Mouse (Mus musculus) embryonic facial prominence, embryonic 12.5 days (tissue): ENCODE data around the gene Gli3. TPM values are rescaled to one million over a fixed set of nuclear protein-coding genes. Genes with fewer than 3 reads are reported as not detected.

Experiments
- ATAC-seq: fragments of 200-750 bp; cut with Nextera tagmentation; 2 replicates; pipeline ENCODE4 v1.8.0; 2017; ENCODE audit not compliant: insufficient number of reproducible peaks, insufficient read depth, low FRiP score, low TSS enrichment
- H3K27ac ChIP-seq: fragments of 300-500 bp; sonication (generic); 2 replicates; pipeline ENCODE4 v1.5.1; 2016; ENCODE audit warnings: mild to moderate bottlenecking
- H3K27me3 ChIP-seq: fragments of 300-500 bp; sonication (generic); 2 replicates; pipeline ENCODE4 v1.6.1; 2016; ENCODE audit warnings: mild to moderate bottlenecking, moderate library complexity
- H3K36me3 ChIP-seq: fragments of 300-500 bp; sonication (generic); 2 replicates; pipeline ENCODE4 v1.6.1; 2016; ENCODE audit warnings: mild to moderate bottlenecking
- H3K4me1 ChIP-seq: fragments of 300-500 bp; sonication (generic); 2 replicates; pipeline ENCODE4 v1.6.1; 2016
- H3K4me2 ChIP-seq: fragments of 300-500 bp; sonication (generic); replicated peaks from 2 replicates; pipeline ENCODE4 v1.6.1; 2016; ENCODE audit warnings: mild to moderate bottlenecking, moderate library complexity
- H3K4me3 ChIP-seq: fragments of 300-500 bp; sonication (generic); 2 replicates; pipeline ENCODE4 v1.5.1; 2016; ENCODE audit warnings: mild to moderate bottlenecking
- H3K9ac ChIP-seq: fragments of 300-500 bp; sonication (generic); 2 replicates; pipeline ENCODE4 v1.6.1; 2016; ENCODE audit warnings: mild to moderate bottlenecking, moderate library complexity
- H3K9me3 ChIP-seq: fragments of 300-500 bp; sonication (generic); 2 replicates; pipeline ENCODE4 v1.6.1; 2016; ENCODE audit warnings: mild to moderate bottlenecking, moderate library complexity
- WGBS: fragments of 180-500 bp; shearing (Covaris S2); methylation state at CpG from one replicate; pipeline ENCODE4 v1.1.7; 2016; 5-methylcytosine and 5-hydroxymethylcytosine counted together
- polyA plus RNA-seq: library from polyadenylated mRNA; unstranded; fragments of >200 nt; fragmentation: Nextera tagmentation; extraction: Ambion mirVana; gene quantifications from 2 replicates; pipeline ENCODE4 v1.2.1, GENCODE M21; 2016

Gene Gli3
- polyA plus RNA-seq, 1 experiment from 2014 or later, result 35.8 TPM

DNA sequence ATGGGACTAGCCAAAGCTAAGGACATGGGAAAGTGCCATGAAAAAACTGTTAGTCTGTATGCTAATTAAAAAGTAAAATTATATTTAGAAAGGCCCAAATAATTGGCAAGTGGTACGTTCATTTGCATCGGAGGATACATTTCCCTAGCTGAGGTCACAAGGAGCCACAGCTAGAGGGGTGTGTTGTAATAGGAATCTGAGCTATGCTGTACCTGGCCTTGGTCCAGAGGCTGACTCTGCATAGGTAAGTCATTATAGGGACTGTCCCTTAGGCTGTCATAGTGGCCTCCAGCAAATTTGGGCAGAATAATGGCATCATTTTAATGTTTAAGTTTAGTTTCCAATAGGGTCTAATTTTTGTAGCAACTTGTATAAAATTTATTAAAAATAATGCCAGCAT, 75.4 kb downstream of the Gli3 start:
- Histone ChIP-seq H3K36me3 (no peaks in the 10 kb centered on the region), H3K4me3 (no peak overlapping the region), H3K27me3 (no peaks in the 10 kb centered on the region), H3K9me3 (no peaks in the 10 kb centered on the region), H3K27ac (no peak overlapping the region), H3K9ac (no peak overlapping the region), H3K4me2 (no peak overlapping the region), H3K4me1 (peaks cover 40% of the 10 kb centered on the region)
- 81% methylated on average over 2 of the region's 2 CpGs for WGBS
- ATAC-seq, result no peak

DNA sequence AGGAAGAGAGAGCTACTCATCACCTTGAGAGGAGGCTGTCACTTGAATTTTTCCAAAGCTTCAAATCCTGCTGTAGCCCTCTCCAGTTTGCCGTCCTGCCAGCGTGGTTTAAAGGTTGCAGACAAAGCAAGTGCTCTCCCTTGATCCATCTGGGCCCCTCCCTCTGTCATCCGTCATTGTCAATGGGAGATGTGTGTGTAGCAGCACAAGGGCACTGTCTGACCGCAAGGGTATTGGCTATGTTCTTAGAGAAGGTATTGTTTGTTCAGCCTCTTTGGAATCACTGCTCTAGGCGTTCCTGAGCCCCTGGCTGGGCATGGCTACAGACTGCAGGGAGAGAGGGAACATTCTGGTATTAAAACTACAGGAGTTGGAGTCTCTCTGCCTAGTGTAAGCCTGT, 79.0 kb downstream of the Gli3 start:
- Histone ChIP-seq H3K9me3 (no peaks in the 10 kb centered on the region), H3K27me3 (no peaks in the 10 kb centered on the region), H3K9ac (no peak overlapping the region), H3K4me3 (no peak overlapping the region), H3K4me1 (peaks cover 70% of the 10 kb centered on the region), H3K36me3 (no peaks in the 10 kb centered on the region), H3K4me2 (no peak overlapping the region), H3K27ac (no peak overlapping the region)
- WGBS, result 20% methylated on average over 5 of the region's 5 CpGs
- ATAC-seq, result no peak

DNA sequence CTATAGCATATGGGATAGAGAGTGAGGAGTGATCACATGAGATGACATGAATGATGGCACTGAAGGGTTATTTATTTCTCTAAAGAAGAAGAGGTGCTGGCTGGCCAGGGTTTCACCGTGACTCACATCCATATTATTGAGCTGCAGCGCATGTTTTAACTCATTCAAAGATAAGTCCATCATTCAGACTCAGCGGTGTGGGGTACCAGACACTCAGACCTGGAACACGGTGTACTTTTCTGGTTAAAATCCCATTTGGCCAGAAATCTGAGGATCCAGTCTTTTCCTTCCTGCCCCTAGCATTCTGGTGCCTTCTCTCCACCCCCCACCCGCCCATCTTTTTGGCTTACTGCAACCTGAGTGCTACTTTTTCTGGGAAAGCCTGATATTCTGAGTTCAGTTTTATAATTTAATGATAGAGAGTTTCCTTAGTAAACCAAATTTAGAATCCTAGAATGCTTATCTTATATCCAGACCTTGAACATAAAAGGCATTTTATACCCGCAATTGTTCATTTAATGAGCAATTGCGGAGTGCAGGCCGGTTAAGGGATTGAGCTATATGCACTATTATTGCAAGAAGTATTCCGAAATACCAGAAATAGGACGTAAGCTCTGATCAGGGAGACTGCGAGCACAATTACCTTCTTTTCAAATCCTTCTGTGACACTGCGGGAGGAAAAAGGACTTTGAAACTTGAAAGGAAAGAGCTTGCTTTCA, 80.3 kb downstream of the Gli3 start:
- no peak for ATAC-seq
- Histone ChIP-seq H3K9ac (no peak overlapping the region), H3K4me3 (no peak overlapping the region), H3K4me1 (peaks cover 66% of the 10 kb centered on the region), H3K4me2 (peak overlapping the region; percentile 3; the same call in 1 of the 2 replicates), H3K36me3 (0 out of 2 replicates have a peak, but pooled peaks cover 1% of the 10 kb centered on the region), H3K9me3 (no peaks in the 10 kb centered on the region), H3K27me3 (no peaks in the 10 kb centered on the region), H3K27ac (no peak overlapping the region)
- WGBS, result 40% methylated on average over 12 of the region's 12 CpGs

DNA sequence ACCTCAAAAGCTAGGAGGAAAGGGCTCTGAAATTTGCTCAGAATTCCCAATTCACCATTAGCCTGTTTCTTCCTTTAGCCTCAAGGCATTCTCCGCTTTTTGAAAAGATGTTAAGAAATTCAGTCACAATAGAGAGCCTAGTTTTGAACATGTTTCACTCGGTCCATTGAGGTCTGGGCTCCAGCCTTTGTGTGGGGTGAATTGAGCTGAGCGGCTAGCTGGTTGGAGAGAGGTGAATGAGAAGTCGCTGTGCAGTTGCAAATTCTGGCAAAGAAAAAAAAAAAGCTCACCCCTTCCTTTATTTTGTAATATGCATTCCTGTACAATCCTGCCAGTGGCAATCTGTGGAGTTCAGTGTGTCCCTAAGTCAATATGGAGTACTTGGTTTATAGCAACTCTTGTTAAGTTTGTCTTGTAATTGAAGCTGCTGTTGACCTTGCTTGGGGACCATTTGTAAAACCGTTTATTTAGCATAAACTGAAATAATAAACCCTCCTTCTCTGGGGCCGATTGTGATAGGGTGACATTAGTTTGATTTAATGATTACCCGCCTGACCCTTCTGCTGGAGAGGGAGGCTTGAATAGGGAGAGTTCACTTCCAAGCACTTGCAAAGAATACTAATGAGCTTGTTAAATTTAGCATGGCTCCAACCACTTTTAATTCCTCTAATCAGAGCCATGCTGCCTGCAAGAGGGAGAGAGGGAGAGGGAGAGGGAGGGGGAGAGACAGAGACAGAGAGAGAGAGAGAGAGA, 81.0 kb downstream of the Gli3 start:
- Histone ChIP-seq H3K27ac (peak overlapping the region; percentile 36; the same call in 1 of the 2 replicates), H3K4me2 (peak overlapping the region; percentile 3; the same call in 1 of the 2 replicates), H3K36me3 (0 out of 2 replicates have a peak, but pooled peaks cover 4% of the 10 kb centered on the region), H3K4me1 (peaks cover 68% of the 10 kb centered on the region), H3K27me3 (no peaks in the 10 kb centered on the region), H3K9ac (no peak overlapping the region), H3K9me3 (no peaks in the 10 kb centered on the region), H3K4me3 (no peak overlapping the region)
- 14% methylated on average over 7 of the region's 7 CpGs for WGBS
- ATAC-seq, result no peak

DNA sequence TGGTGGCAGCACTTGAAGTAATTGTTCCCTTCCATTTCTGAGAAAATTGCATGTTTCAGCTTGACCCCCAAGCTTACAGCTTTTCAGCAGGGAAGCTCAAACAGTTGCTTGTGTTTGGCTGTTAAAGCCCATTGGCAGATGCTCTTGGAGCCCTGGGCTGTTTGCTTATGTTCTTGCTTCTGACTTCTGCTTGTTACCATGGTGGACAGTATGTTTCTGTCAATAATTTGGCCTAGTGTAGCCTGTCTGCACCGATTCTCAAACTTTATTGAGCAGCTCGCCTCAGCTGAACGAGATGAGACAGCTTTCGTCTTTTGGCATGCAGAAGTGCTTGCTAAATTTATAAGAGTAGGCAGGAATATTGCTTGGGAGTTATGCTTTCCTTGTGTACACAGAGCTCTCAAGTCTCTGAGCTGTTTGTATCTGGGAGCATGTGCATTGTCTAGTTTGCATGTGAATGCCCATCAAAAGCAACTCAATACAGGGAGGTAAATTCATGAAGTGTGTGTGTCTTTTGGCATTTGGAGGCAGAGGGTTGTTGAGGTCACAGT, 82.4 kb downstream of the Gli3 start:
- H3K4me1 ChIP-seq, result peaks cover 78% of the 10 kb centered on the region
- H3K9ac ChIP-seq, result no peak overlapping the region
- H3K27ac ChIP-seq, result 0 out of 2 replicates have a peak overlapping the region, but pooled peaks have one; percentile 12
- no peak overlapping the region for H3K4me3 ChIP-seq
- H3K36me3 ChIP-seq, result 0 out of 2 replicates have a peak, but pooled peaks cover 4% of the 10 kb centered on the region
- no peaks in the 10 kb centered on the region for H3K27me3 ChIP-seq
- no peak overlapping the region for H3K4me2 ChIP-seq
- H3K9me3 ChIP-seq, result no peaks in the 10 kb centered on the region
- WGBS, result 44% methylated on average over 4 of the region's 4 CpGs
- ATAC-seq, result no peak

DNA sequence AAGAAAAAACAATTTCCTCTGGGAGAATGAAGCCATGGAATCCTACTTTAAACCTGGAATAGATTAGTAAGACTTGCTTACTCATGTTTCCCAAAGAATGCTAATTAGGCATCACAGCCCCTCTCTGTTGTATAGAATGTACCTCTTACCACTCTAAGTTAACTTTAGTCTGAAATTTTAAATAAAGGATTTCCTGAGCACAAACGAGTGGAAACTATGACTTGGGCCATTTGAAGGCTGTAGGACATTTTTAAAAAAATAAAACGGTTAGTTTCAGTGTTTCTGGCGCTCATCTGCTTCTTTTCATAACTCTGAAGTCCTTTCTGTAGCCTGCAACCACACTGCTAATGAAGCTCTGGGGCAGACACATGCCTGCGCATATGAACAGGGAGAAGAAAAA, 83.2 kb downstream of the Gli3 start:
- H3K27ac ChIP-seq, result no peak overlapping the region

DNA sequence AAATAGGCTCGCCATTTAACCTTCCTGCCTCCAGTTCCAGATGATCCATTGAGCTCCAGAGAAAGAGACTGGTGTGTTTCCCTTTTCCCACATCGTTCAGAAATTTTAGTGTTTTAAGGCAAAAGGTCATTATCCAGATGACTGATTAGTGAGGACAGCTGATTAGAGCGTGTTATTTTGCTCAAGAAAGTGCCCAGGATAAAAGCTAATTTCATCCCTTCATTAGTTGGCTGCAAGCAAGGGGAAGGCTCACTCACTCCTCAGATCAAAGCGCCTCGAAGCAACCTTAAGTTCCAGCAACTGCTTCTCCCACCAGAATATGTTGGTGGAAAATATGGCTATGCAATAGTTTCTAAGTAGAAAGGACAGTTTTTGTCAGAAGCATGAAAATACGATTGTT, 86.4 kb downstream of the Gli3 start:
- Histone ChIP-seq H3K4me1 (peaks cover 64% of the 10 kb centered on the region), H3K36me3 (0 out of 2 replicates have a peak, but pooled peaks cover 4% of the 10 kb centered on the region)
- 48% methylated on average over 6 of the region's 6 CpGs for WGBS

More for the DNA sequence above, 83.2 kb downstream of the Gli3 start:
- no peak for ATAC-seq
- 34% methylated on average over 4 of the region's 4 CpGs for WGBS
- H3K27me3 ChIP-seq, result no peaks in the 10 kb centered on the region
- no peak overlapping the region for H3K4me2 ChIP-seq
- no peaks in the 10 kb centered on the region for H3K9me3 ChIP-seq
- H3K4me1 ChIP-seq, result peaks cover 75% of the 10 kb centered on the region
- no peak overlapping the region for H3K9ac ChIP-seq
- H3K4me3 ChIP-seq, result no peak overlapping the region
- H3K36me3 ChIP-seq, result 0 out of 2 replicates have a peak, but pooled peaks cover 4% of the 10 kb centered on the region

DNA sequence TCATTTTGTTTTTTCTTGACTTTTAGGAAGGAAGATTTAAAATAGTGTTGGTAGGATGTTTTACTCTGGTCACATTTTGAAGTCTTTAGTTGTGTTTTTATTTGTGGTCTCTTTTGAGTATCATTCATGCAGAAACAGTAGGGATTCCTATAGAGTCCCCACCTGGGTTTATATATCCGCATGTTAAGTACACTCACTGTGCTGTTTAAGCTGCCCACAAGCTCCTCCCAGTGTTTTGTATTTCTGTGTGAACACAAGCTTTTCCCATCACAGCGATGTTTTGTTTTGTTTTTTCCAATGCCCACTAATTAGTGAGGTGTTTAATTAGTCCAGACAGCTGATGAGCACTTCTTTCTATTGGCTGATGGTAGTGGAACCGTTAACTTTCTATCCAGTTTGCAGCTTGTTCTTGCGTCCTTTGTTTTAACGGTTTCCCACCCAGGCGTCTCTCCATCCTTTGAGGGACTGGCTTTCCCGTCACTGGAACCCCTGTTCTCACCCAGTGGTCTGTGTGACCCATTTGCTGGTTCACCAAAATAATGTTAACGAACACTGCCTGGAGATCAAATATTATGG, 87.1 kb downstream of the Gli3 start:
- Histone ChIP-seq H3K9ac (no peak overlapping the region), H3K27me3 (no peaks in the 10 kb centered on the region), H3K9me3 (no peaks in the 10 kb centered on the region), H3K4me1 (peaks cover 58% of the 10 kb centered on the region), H3K4me3 (no peak overlapping the region), H3K27ac (no peak overlapping the region), H3K36me3 (0 out of 2 replicates have a peak, but pooled peaks cover 4% of the 10 kb centered on the region), H3K4me2 (no peak overlapping the region)
- 73% methylated on average over 8 of the region's 8 CpGs for WGBS
- no peak for ATAC-seq

More for the DNA sequence above, 86.4 kb downstream of the Gli3 start:
- Histone ChIP-seq H3K4me2 (no peak overlapping the region), H3K4me3 (no peak overlapping the region), H3K9me3 (no peaks in the 10 kb centered on the region), H3K9ac (no peak overlapping the region), H3K27me3 (no peaks in the 10 kb centered on the region), H3K27ac (no peak overlapping the region)
- ATAC-seq, result no peak

DNA sequence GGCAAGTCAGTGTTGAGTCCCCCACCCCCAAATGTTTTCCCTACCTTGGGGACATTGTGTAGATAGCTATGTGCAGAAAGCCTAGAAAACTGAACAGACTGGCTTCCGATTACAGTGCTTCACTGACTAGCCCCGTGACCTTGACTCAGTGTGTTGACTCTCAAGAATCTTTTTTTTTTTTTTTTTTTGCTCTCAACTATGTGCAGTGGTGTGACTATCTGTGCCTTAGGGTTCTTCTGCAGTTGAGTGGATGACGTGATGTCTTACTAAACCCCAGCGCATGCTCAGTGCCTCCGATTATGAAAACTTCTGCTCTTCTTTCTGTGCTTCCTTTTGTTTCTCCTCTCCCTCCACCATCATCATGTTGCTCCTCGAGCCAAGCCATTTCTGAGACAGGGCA, 87.7 kb downstream of the Gli3 start:
- Histone ChIP-seq H3K9ac (no peak overlapping the region), H3K4me3 (no peak overlapping the region), H3K4me2 (no peak overlapping the region), H3K36me3 (0 out of 2 replicates have a peak, but pooled peaks cover 4% of the 10 kb centered on the region), H3K4me1 (peaks cover 51% of the 10 kb centered on the region), H3K27ac (no peak overlapping the region), H3K9me3 (no peaks in the 10 kb centered on the region), H3K27me3 (no peaks in the 10 kb centered on the region)
- no peak for ATAC-seq
- WGBS, result 48% methylated on average over 6 of the region's 6 CpGs

DNA sequence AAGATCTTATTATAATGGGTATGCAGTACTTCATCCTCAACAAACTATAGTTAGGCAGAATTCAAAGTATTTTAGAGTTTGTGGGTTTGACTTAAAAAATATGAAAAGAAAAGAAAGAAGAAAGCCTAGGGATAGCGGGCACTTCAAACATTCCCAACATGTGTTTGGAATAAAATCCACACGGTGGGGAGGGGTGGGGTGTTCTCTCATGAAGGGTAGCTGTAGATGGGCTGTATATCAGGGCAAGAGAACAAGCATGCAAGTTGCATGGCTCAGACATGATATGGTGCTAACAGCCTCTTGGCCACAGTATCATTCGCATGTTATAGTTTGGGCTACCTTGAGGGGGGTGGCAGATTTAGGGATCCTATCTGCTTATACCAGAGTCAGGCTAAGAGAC, 89.0 kb downstream of the Gli3 start:
- H3K27me3 ChIP-seq, result no peaks in the 10 kb centered on the region
- H3K9me3 ChIP-seq, result no peaks in the 10 kb centered on the region
- no peak overlapping the region for H3K4me3 ChIP-seq
- H3K9ac ChIP-seq, result no peak overlapping the region
- H3K36me3 ChIP-seq, result 0 out of 2 replicates have a peak, but pooled peaks cover 4% of the 10 kb centered on the region
- peaks cover 50% of the 10 kb centered on the region for H3K4me1 ChIP-seq
- WGBS, result 35% methylated on average over 3 of the region's 3 CpGs
- no peak overlapping the region for H3K4me2 ChIP-seq
- peak overlapping the region; percentile 1; the same call in 1 of the 2 replicates for H3K27ac ChIP-seq
- ATAC-seq, result no peak

DNA sequence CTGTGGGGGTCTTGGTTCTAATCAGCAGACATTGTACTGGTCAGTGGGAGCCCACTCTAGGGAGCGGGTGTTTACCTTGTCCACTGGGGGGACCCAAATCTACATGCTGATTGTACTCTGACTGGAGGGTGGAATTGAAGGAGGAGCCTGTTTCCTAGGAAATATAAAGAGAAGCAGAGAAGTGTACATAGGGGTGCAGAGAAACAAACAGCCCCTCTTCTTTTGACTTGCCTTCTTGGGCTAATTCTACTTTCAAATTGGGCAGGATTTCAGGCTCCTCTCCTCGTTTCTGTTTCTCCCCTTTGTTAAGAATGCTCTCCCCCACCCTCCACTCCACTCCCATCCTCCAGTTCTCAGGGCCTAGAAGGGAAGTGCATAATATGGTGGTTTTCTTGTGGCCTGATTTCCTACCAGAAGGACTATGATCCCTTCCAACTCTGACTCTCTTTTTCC, 93.6 kb downstream of the Gli3 start:
- Histone ChIP-seq H3K4me3 (no peak overlapping the region), H3K4me2 (no peak overlapping the region), H3K9me3 (no peaks in the 10 kb centered on the region), H3K27me3 (no peaks in the 10 kb centered on the region), H3K9ac (no peak overlapping the region), H3K4me1 (peaks cover 33% of the 10 kb centered on the region), H3K36me3 (no peaks in the 10 kb centered on the region), H3K27ac (no peak overlapping the region)
- ATAC-seq, result no peak
- 48% methylated on average over 2 of the region's 2 CpGs for WGBS
